Mouse (Mus musculus): ENCODE data around the gene Fmnl1.

DNA sequence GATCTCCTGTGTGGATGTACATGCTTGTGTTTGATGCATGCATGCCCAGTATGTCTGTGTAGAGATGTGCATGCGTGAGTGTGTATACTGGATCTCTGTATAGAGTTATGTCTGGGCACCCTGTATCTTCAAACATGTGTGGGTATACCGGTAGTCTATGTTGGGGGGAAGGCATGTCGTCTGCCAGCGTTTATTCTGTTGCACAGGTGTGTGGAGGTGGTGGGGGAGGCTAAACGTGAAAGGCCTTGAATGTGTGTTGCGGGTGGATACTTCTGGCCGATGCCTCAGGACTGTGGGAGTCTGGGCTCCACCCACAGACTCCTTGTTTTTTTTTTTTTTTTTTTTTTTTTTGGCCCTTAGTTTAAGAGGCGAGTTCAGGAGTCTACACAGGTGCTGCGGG is 10.4 kb downstream of the Fmnl1 start:
- TF ChIP-seq CTCF (IDR thresholded peaks at IDR 0.05; ENCODE audit: extremely low read depth, insufficient read length, insufficient replicate concordance, low read depth, low read length), result no peak
- TF ChIP-seq POLR2A (IDR thresholded peaks at IDR 0.05; ENCODE audit: low read depth, low read length), result no peak

All from small intestine, adult 2 months (tissue).